Mouse (Mus musculus): ENCODE measurements at regions not wholly inside any gene's neighbourhood (a gene's known extent, or its start where the extent isn't known, plus 50 kb on each side); places are given as distances from the start of the nearest gene placed in this dataset.

- TF ChIP-seq POLR2A (IDR thresholded peaks at IDR 0.05; ENCODE audit: low read depth, low read length) (no peak), CTCF (IDR thresholded peaks at IDR 0.05; ENCODE audit: borderline replicate concordance, insufficient read depth, low read length) (no peak)
Measured at GRCm38 (mm10) chr11:19632477-19632876, 291.7 kb upstream of the Spred2 start.

Data from embryonic fibroblast, embryonic 13.5 days (primary cell).